Mouse (Mus musculus) layer of hippocampus, postnatal 25 days (tissue): ENCODE measurements around the gene Ifna6. TPM values are rescaled to one million over a fixed set of nuclear protein-coding genes. Genes with fewer than 3 reads are reported as not detected.
"Not testable (repeated sequence)": the region's sequence is repeated elsewhere in the genome, so short reads cannot be mapped to it uniquely, and the experiment has no call there.

ENCODE experiments used
- DNase-seq, 2 experiments: peaks; one replicate each; pipeline ENCODE4 v3.0.0; 2022; ENCODE audit warnings: mixed read lengths in 2 of 2, low spot score in 1 of 2; ENCODE audit errors: extremely low spot score in 1 of 2
- total RNA-seq, 2 experiments: library from RNA; stranded (reverse); gene quantifications; 2 replicates each; pipeline ENCODE4 v1.2.3; 2021

The Ifna6 gene
- total RNA-seq: not detected

GRCm38 (mm10) chr4:88827116-88827515, at the start of gene Ifna6:
Gene Ifna6, plus strand, starts transcription at chr4:88827416.
- not testable (repeated sequence) for DNase-seq

DNA sequence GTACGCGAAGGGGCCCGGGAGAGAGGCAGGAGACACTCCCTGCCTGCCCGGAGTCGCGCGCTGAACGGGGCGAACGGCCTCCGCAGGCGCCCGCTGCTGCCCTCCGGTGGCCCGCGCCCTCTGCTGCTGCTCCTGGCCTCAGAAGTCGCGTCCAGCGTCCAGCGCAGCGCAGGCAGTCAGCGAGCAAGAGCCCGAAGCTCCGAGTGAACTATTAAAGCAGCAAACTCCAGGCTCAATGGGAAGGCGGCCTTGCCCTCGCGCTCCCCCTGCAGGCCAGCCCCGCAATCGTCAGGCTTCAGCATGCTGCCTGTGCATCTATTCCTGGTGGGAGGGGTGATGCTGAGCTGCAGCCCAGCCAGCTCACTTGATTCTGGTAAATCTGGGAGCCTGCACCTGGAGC, 47.7 kb upstream of the Ifna6 start, which contains the start of gene Gm13272:
Gene Gm13272, plus strand, starts transcription at position 301 of the 400 bp plus-strand sequence.
- not testable (repeated sequence) for DNase-seq

GRCm38 (mm10) chr4:88780320-88780719, 46.9 kb upstream of the Ifna6 start:
- DNase-seq: not testable (repeated sequence)

DNA sequence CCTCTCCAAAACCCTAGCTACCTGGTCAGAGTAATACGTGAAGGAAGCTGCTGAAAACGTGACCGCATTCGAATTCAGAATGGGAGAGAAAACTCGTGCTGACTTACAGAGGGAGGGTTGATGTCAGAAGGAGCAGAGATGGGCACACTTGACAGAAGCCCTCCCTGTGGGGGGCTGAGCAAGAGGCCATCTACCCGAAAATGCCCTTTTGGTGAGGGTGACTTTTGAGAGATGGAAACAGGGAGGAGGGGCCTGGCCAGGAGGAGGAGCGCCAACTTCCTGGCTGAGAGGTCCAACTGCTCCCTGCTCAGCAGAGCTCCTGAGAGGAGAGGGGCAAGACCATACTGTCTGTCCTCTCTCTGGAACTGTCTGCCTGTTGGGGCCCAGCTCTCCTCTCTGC, 45.4 kb upstream of the Ifna6 start, which contains the start of gene Ifnz:
Gene Ifnz, plus strand, starts transcription at position 301 of the 400 bp plus-strand sequence.
- not testable (repeated sequence) for DNase-seq

GRCm38 (mm10) chr4:88782335-88782734, 44.9 kb upstream of the Ifna6 start:
- not testable (repeated sequence) for DNase-seq

GRCm38 (mm10) chr4:88785409-88785808, 41.8 kb upstream of the Ifna6 start, which contains the start of gene Gm13276:
Gene Gm13276, plus strand, starts transcription at chr4:88785709.
- not testable (repeated sequence) for DNase-seq

- DNase-seq: peak; percentile 13 to 53
Observed at GRCm38 (mm10) chr4:88788402-88788801, 38.8 kb upstream of the Ifna6 start, which contains the start of gene Gm13277. Gene Gm13277, plus strand, starts transcription at chr4:88788632.

DNA sequence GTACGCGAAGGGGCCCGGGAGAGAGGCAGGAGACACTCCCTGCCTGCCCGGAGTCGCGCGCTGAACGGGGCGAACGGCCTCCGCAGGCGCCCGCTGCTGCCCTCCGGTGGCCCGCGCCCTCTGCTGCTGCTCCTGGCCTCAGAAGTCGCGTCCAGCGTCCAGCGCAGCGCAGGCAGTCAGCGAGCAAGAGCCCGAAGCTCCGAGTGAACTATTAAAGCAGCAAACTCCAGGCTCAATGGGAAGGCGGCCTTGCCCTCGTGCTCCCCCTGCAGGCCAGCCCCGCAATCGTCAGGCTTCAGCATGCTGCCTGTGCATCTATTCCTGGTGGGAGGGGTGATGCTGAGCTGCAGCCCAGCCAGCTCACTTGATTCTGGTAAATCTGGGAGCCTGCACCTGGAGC, 36.0 kb upstream of the Ifna6 start, which contains the start of gene Gm13278:
Gene Gm13278, plus strand, starts transcription at position 301 of the 400 bp plus-strand sequence.
- DNase-seq: not testable (repeated sequence)

GRCm38 (mm10) chr4:88793936-88794675, 33.1 kb upstream of the Ifna6 start, which contains the start of gene Gm13275:
Gene Gm13275, plus strand, starts transcription at chr4:88794487.
- peak; percentile 56 to 73 for DNase-seq

DNA sequence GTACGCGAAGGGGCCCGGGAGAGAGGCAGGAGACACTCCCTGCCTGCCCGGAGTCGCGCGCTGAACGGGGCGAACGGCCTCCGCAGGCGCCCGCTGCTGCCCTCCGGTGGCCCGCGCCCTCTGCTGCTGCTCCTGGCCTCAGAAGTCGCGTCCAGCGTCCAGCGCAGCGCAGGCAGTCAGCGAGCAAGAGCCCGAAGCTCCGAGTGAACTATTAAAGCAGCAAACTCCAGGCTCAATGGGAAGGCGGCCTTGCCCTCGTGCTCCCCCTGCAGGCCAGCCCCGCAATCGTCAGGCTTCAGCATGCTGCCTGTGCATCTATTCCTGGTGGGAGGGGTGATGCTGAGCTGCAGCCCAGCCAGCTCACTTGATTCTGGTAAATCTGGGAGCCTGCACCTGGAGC, 30.1 kb upstream of the Ifna6 start, which contains the start of gene Gm13279:
Gene Gm13279, plus strand, starts transcription at position 301 of the 400 bp plus-strand sequence.
- not testable (repeated sequence) for DNase-seq

- DNase-seq: not testable (repeated sequence)
Observed at GRCm38 (mm10) chr4:88799365-88799764, 27.9 kb upstream of the Ifna6 start, which contains the start of gene Gm13285. Gene Gm13285, plus strand, starts transcription at chr4:88799665.

GRCm38 (mm10) chr4:88802954-88803353, 24.3 kb upstream of the Ifna6 start, which contains the start of gene Gm13287:
Gene Gm13287, plus strand, starts transcription at chr4:88803254.
- DNase-seq: not testable (repeated sequence)

DNA sequence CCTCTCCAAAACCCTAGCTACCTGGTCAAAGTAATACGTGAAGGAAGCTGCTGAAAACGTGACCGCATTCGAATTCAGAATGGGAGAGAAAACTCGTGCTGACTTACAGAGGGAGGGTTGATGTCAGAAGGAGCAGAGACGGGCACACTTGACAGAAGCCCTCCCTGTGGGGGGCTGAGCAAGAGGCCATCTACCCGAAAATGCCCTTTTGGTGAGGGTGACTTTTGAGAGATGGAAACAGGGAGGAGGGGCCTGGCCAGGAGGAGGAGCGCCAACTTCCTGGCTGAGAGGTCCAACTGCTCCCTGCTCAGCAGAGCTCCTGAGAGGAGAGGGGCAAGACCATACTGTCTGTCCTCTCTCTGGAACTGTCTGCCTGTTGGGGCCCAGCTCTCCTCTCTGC, 22.0 kb upstream of the Ifna6 start, which contains the start of gene Gm13288:
Gene Gm13288, plus strand, starts transcription at position 301 of the 400 bp plus-strand sequence.
- not testable (repeated sequence) for DNase-seq

GRCm38 (mm10) chr4:88805761-88806160, 21.5 kb upstream of the Ifna6 start:
- not testable (repeated sequence) for DNase-seq

DNA sequence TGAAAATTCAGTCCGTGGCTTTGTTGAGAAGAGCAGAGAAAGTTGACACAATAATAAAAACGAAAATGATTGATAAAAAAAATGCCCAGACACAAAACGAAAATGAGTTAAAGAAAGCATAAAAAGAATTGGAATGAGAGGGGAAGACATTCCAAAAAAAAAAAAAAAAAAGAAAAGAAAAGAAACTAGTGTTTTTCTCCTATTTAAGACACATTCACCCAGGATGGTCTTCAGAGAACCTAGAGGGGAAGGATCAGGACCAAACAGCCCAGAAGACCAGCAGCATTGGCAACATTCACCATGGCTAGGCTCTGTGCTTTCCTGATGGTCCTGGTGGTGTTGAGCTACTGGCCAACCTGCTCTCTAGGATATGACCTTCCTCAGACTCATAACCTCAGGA, 11.3 kb upstream of the Ifna6 start, which contains the start of gene Ifna7:
Gene Ifna7, plus strand, starts transcription at position 301 of the 400 bp plus-strand sequence.
- no peak for DNase-seq

- DNase-seq: no peak
Observed at GRCm38 (mm10) chr4:88819659-88820058, 7.6 kb upstream of the Ifna6 start, which contains the start of gene Ifna11. Gene Ifna11, plus strand, starts transcription at chr4:88819959.

DNA sequence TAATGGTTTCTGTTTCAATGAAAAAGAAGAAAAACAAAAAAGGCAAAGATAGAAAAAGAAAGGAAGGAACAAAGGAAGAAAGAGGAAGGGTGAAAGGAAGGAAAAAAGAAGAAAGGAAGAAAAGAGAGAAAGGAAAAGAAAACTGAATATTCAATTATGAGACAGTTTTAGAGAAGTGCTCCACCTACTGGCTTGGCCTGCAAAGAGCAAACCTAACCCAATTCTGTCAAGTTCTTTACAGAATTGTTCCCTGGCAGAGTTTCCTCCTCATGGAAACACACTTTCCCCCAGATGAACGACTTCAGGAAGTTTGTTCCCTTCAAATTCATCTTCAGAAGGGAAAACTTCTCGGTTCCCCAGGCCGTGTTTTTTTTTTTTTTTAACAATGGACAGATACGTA, 4.2 kb upstream of the Ifna6 start:
- DNase-seq: peak in 1 of 2 experiments; percentile 27

- peak; percentile 13 to 53 for DNase-seq
Observed at GRCm38 (mm10) chr4:88830523-88830922, 3.3 kb downstream of the Ifna6 start.

DNA sequence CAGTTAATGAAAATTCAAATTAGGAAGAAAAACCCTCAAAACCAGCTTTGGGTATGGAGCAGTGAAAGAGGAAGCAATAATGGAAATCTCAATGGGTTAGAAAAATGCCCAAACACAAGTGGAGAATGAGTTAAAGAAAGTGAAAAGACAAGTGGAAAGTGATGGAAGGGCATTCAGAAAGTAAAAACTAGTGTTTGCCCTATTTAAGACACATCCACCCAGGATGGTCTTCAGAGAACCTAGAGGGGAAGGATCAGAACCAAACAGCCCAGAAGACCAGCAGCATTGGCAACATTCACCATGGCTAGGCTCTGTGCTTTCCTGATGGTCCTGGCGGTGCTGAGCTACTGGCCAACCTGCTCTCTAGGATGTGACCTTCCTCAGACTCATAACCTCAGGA, 8.0 kb downstream of the Ifna6 start, which contains the start of gene Ifna5:
Gene Ifna5, plus strand, starts transcription at position 301 of the 400 bp plus-strand sequence.
- not testable (repeated sequence) for DNase-seq

GRCm38 (mm10) chr4:88838828-88839227, 11.6 kb downstream of the Ifna6 start:
- DNase-seq: peak in 1 of 2 experiments; percentile 13

DNA sequence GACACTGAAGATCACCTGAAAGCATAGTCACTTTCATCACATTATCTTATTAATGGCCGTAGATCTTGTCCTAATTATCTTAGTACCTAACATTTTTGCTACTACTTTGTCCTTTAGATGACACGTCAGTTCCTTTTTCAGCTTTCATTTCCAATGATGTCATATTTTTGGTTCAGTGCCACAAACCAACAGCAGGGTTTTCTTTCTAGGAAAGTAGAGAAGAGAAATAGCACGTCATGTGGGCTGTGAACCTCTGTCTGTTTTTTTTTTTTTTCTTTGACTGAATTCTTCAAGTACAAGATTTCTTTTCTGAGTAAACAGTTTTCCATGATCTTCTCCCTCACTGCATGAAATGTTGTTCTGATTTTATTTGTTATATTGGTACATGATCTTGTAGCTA, 12.8 kb downstream of the Ifna6 start:
- DNase-seq: no peak
